Mouse (Mus musculus): ENCODE measurements around the gene Jmjd6.

DNA sequence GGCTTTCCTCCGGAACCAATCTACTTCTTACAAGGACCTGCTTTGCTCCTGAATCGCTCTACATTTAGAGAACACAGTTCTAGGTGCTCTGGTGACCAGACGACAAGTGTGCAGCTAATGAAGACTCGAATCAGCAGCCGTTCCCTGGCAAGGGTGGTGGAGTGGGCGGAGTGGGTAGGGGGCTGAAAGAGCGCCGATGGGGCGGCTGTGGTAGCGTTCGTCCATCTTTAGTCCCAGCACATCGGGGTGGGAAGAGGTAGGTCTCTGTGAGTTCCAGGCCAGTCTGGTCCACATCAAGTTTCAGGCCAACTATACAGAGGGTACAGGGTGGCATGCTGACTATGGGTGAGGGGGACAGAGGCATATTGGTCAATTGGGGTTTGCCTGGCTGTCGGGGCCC lies 29.6 kb downstream of the Jmjd6 start:
- TF ChIP-seq CTCF (IDR thresholded peaks at IDR 0.05; ENCODE audit: low read depth, low read length) (no peak), POLR2AphosphoS5 (IDR thresholded peaks at IDR 0.05; ENCODE audit: insufficient replicate concordance, low read depth, low read length) (no peak), GATA1 (IDR thresholded peaks at IDR 0.05; ENCODE audit: borderline replicate concordance, low read length) (no peak), TAL1 (conservative IDR thresholded peaks at IDR 0.05; ENCODE audit: low read depth, low read length) (no peak), GATA2 (IDR thresholded peaks at IDR 0.05; ENCODE audit: borderline replicate concordance, low read depth, low read length) (no peak)
